Mouse (Mus musculus) embryonic facial prominence, embryonic 12.5 days (tissue): ENCODE data around the gene Itpkb. TPM values are rescaled to one million over a fixed set of nuclear protein-coding genes. Genes with fewer than 3 reads are reported as not detected.
"Not testable (repeated sequence)": the region's sequence is repeated elsewhere in the genome, so short reads cannot be mapped to it uniquely, and the experiment has no call there.

Experiments used
- ATAC-seq: fragments of 200-750 bp; cut with Nextera tagmentation; 2 replicates; pipeline ENCODE4 v1.8.0; 2017; ENCODE audit not compliant: insufficient number of reproducible peaks, insufficient read depth, low FRiP score, low TSS enrichment
- H3K27ac ChIP-seq: fragments of 300-500 bp; sonication (generic); 2 replicates; pipeline ENCODE4 v1.5.1; 2016; ENCODE audit warnings: mild to moderate bottlenecking
- H3K27me3 ChIP-seq: fragments of 300-500 bp; sonication (generic); 2 replicates; pipeline ENCODE4 v1.6.1; 2016; ENCODE audit warnings: mild to moderate bottlenecking, moderate library complexity
- H3K36me3 ChIP-seq: fragments of 300-500 bp; sonication (generic); 2 replicates; pipeline ENCODE4 v1.6.1; 2016; ENCODE audit warnings: mild to moderate bottlenecking
- H3K4me1 ChIP-seq: fragments of 300-500 bp; sonication (generic); 2 replicates; pipeline ENCODE4 v1.6.1; 2016
- H3K4me2 ChIP-seq: fragments of 300-500 bp; sonication (generic); replicated peaks from 2 replicates; pipeline ENCODE4 v1.6.1; 2016; ENCODE audit warnings: mild to moderate bottlenecking, moderate library complexity
- H3K4me3 ChIP-seq: fragments of 300-500 bp; sonication (generic); 2 replicates; pipeline ENCODE4 v1.5.1; 2016; ENCODE audit warnings: mild to moderate bottlenecking
- H3K9ac ChIP-seq: fragments of 300-500 bp; sonication (generic); 2 replicates; pipeline ENCODE4 v1.6.1; 2016; ENCODE audit warnings: mild to moderate bottlenecking, moderate library complexity
- H3K9me3 ChIP-seq: fragments of 300-500 bp; sonication (generic); 2 replicates; pipeline ENCODE4 v1.6.1; 2016; ENCODE audit warnings: mild to moderate bottlenecking, moderate library complexity
- WGBS: fragments of 180-500 bp; shearing (Covaris S2); methylation state at CpG from one replicate; pipeline ENCODE4 v1.1.7; 2016; 5-methylcytosine and 5-hydroxymethylcytosine counted together
- polyA plus RNA-seq: library from polyadenylated mRNA; unstranded; fragments of >200 nt; fragmentation: Nextera tagmentation; extraction: Ambion mirVana; gene quantifications from 2 replicates; pipeline ENCODE4 v1.2.1, GENCODE M21; 2016

Gene Itpkb
- polyA plus RNA-seq, 1 experiment from 2014 or later: 12.8 TPM

DNA sequence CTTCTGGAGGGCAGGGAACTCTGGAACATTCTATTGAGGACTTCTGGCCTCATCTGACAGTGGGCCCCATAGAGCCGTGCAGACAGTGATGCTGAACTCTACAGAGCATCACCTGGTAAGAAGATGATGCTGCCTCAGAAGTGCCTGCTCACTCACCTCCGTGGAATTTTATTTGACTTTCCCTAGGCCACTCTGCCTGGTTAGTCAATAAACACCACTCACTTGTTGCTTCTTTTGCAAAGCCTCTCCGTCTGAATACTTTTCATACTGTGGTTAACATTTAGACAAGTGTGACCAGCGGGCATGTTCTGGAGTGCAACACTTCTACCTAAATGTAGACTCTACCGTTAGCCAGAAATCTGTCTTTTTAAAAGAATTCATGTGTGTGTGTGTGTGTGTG is 42.0 kb downstream of the Itpkb start:
- ATAC-seq, H3K27ac ChIP-seq, H3K36me3 ChIP-seq, H3K9me3 ChIP-seq, H3K4me2 ChIP-seq, H3K4me3 ChIP-seq, H3K9ac ChIP-seq, H3K27me3 ChIP-seq: not testable (repeated sequence)
- H3K4me1 ChIP-seq: peaks cover 24% of the 10 kb centered on the region
- 84% methylated on average over 5 of the region's 5 CpGs for WGBS

DNA sequence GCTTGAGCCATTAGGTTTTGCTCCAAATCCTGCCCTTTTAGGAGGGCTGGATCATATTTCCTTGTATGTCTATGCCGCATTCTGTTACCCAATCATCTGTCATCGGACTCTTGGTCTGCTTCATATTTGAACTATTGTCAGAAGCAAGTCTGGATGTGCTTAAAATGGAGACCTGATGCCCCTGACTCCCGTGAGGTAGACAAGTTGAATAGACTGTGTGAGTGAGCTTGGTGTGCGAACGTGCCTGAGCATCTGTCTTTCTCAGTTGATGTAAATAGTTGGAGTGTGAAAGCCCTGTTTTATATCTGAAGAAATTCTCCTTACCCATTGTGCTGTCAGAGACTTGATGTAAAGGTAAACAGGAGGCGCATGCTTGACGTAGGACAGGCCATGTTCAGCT is 46.3 kb downstream of the Itpkb start:
- Histone ChIP-seq H3K4me2 (no peak overlapping the region), H3K9ac (no peak overlapping the region), H3K36me3 (no peaks in the 10 kb centered on the region), H3K4me3 (no peak overlapping the region), H3K9me3 (no peaks in the 10 kb centered on the region), H3K4me1 (peaks cover 17% of the 10 kb centered on the region), H3K27me3 (no peaks in the 10 kb centered on the region), H3K27ac (no peak overlapping the region)
- 35% methylated on average over 7 of the region's 7 CpGs for WGBS
- ATAC-seq: no peak

DNA sequence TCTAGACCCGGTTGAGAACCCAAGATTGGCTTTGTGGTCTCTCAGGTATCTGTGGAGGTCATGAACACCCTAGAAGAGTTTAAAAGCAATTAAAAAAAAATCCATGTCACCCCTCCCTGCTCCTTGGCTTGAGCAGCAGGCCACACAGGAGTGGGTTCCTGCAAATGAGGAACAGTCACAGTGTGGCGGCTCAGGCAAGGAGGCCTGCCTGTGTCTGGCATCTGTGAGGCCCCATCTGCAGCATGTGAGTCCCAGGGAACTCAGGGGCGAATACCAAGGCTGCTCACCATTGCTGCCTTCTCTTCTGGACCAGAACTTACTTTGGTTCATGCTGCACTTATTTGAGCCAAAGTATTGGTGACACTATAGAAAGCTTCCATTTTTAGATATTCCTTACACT is 49.3 kb downstream of the Itpkb start:
- ATAC-seq: no peak
- no peak overlapping the region for H3K4me3 ChIP-seq
- 66% methylated on average over 3 of the region's 3 CpGs for WGBS
- H3K9me3 ChIP-seq: no peaks in the 10 kb centered on the region
- no peak overlapping the region for H3K9ac ChIP-seq
- no peaks in the 10 kb centered on the region for H3K27me3 ChIP-seq
- H3K4me1 ChIP-seq: peaks cover 22% of the 10 kb centered on the region
- no peaks in the 10 kb centered on the region for H3K36me3 ChIP-seq
- H3K4me2 ChIP-seq: no peak overlapping the region
- no peak overlapping the region for H3K27ac ChIP-seq

DNA sequence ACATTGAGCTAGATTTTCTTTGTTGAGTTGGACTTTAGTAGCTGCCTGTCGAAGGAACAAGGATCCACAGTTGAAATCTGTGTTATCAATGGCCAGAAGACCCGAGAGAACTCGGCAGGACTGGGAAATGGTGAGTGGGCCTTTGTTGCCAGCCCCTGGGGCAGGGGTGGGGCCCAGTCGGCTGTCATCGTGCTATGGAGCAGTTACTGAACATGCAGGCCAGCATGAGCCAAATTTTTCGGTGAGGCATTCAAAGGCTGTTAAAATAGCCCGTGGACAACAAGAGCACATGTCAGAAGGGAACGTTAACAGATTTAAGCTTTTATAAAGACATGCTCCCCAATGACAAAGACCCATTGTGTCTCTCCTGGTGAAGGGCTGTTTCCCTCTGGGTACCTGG is 52.1 kb downstream of the Itpkb start:
- Histone ChIP-seq H3K4me1 (peaks cover 17% of the 10 kb centered on the region), H3K9ac (no peak overlapping the region)
- no peak for ATAC-seq

GRCm38 (mm10) chr1:180383884-180384283 is 53.6 kb downstream of the Itpkb start:
- Histone ChIP-seq H3K4me1 (peaks cover 25% of the 10 kb centered on the region), H3K36me3 (no peaks in the 10 kb centered on the region), H3K9ac (no peak overlapping the region), H3K9me3 (no peaks in the 10 kb centered on the region), H3K27ac (no peak overlapping the region), H3K4me2 (no peak overlapping the region), H3K27me3 (no peaks in the 10 kb centered on the region), H3K4me3 (no peak overlapping the region)
- 94% methylated on average over 8 of the region's 8 CpGs for WGBS
- ATAC-seq: no peak

More for the DNA sequence above, 52.1 kb downstream of the Itpkb start:
- H3K27me3 ChIP-seq: no peaks in the 10 kb centered on the region
- no peak overlapping the region for H3K27ac ChIP-seq
- no peaks in the 10 kb centered on the region for H3K36me3 ChIP-seq
- H3K4me3 ChIP-seq: no peak overlapping the region
- H3K4me2 ChIP-seq: no peak overlapping the region
- WGBS: 26% methylated on average over 8 of the region's 8 CpGs
- H3K9me3 ChIP-seq: no peaks in the 10 kb centered on the region

DNA sequence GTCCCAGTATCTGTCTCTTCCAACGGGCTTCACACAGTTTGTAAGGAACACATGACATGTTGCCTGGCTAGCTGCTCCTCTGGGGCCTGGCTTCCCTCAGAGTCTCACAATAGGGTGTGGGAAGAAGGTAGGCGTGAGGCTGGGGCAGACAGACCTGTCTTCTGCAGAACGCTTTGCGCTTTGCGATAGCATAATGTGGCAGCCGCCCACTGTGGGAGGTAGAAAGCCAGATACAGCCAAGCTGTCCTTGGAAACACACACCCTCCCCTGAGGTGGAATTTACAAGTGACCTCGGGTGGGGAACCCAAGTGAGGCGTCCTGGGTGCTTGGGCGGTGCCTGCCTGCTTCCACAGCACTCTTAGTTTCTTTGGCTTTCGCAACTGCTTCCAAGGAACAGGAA is 54.2 kb downstream of the Itpkb start:
- Histone ChIP-seq H3K36me3 (no peaks in the 10 kb centered on the region), H3K4me3 (no peak overlapping the region)
- no peak for ATAC-seq

DNA sequence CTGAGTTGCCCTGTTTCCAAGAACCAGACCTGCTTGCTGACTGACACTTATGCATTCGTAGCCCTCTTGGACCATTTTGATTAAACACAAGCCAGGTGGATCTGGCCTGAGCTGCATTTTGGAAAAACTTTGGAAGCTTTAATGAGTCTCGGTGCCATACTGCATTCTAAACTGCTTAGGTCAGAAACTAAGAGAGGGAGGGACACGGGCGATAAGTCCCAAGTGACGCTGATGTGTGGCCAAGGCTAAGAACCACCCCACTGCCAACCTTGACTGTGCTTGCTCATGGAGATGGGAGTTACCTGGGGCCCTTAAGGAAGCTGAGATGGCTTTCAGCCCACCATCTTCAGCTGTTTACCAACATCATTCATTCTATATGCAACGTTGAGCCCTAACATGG is 55.0 kb downstream of the Itpkb start:
- H3K27ac ChIP-seq: no peak overlapping the region
- no peak overlapping the region for H3K4me2 ChIP-seq
- H3K36me3 ChIP-seq: no peaks in the 10 kb centered on the region
- no peaks in the 10 kb centered on the region for H3K27me3 ChIP-seq
- H3K4me3 ChIP-seq: no peak overlapping the region
- no peak overlapping the region for H3K9ac ChIP-seq
- WGBS: 78% methylated on average over 6 of the region's 6 CpGs
- H3K9me3 ChIP-seq: no peaks in the 10 kb centered on the region
- ATAC-seq: no peak
- H3K4me1 ChIP-seq: peaks cover 27% of the 10 kb centered on the region

More for the DNA sequence above, 54.2 kb downstream of the Itpkb start:
- peaks cover 27% of the 10 kb centered on the region for H3K4me1 ChIP-seq
- H3K9ac ChIP-seq: no peak overlapping the region
- H3K4me2 ChIP-seq: no peak overlapping the region
- WGBS: 72% methylated on average over 10 of the region's 10 CpGs
- no peaks in the 10 kb centered on the region for H3K9me3 ChIP-seq
- H3K27ac ChIP-seq: no peak overlapping the region
- H3K27me3 ChIP-seq: no peaks in the 10 kb centered on the region

- H3K4me1 ChIP-seq: peaks cover 24% of the 10 kb centered on the region
- H3K27ac ChIP-seq: peak overlapping the region; percentile 90
- no peaks in the 10 kb centered on the region for H3K27me3 ChIP-seq
- WGBS: 2% methylated on average over 27 of the region's 27 CpGs
- peak overlapping the region; percentile 38 for H3K9ac ChIP-seq
- H3K4me2 ChIP-seq: peak overlapping the region; percentile 56
- peak overlapping the region; percentile 35 for H3K4me3 ChIP-seq
- ATAC-seq: peak; percentile 92
- no peaks in the 10 kb centered on the region for H3K36me3 ChIP-seq
- H3K9me3 ChIP-seq: no peaks in the 10 kb centered on the region
These were observed 56.9 kb downstream of the Itpkb start for GRCm38 (mm10) chr1:180386951-180387749.

- Histone ChIP-seq H3K4me2 (peak overlapping the region; percentile 56), H3K27me3 (no peaks in the 10 kb centered on the region), H3K4me3 (peak overlapping the region; percentile 35), H3K27ac (peak overlapping the region; percentile 90), H3K4me1 (peaks cover 22% of the 10 kb centered on the region), H3K36me3 (no peaks in the 10 kb centered on the region), H3K9ac (peak overlapping the region; percentile 38; the same call in 1 of the 2 replicates), H3K9me3 (no peaks in the 10 kb centered on the region)
- WGBS: 15% methylated on average over 11 of the region's 11 CpGs
- ATAC-seq: no peak
These were observed 57.6 kb downstream of the Itpkb start for GRCm38 (mm10) chr1:180387750-180388480.

DNA sequence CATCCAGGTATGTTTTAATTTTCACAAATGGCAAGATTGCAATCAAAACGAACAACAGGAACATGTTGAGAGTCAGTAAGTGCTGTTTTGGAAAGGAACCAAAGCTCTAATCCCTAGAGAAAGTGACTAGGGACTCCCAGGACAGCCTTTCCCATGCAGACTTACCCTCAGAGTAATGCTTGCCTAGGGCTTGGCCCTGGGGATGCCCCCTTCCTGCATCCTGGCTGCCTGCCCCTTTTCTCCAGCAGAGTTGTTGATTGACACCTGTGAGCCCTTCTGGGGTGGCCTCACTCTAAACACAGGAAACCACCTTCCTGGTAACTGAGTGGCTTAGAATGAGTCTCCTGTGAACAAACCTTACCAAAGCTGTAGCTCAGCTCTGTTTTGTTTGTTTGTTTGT is 58.2 kb downstream of the Itpkb start:
- Histone ChIP-seq H3K27me3 (no peaks in the 10 kb centered on the region), H3K27ac (peak overlapping the region; percentile 90), H3K4me1 (peaks cover 22% of the 10 kb centered on the region), H3K4me3 (no peak overlapping the region), H3K9me3 (no peaks in the 10 kb centered on the region), H3K36me3 (no peaks in the 10 kb centered on the region), H3K4me2 (peak overlapping the region; percentile 56; the same call in 1 of the 2 replicates), H3K9ac (no peak overlapping the region)
- 45% methylated on average over 1 of the region's 1 CpGs for WGBS
- no peak for ATAC-seq

DNA sequence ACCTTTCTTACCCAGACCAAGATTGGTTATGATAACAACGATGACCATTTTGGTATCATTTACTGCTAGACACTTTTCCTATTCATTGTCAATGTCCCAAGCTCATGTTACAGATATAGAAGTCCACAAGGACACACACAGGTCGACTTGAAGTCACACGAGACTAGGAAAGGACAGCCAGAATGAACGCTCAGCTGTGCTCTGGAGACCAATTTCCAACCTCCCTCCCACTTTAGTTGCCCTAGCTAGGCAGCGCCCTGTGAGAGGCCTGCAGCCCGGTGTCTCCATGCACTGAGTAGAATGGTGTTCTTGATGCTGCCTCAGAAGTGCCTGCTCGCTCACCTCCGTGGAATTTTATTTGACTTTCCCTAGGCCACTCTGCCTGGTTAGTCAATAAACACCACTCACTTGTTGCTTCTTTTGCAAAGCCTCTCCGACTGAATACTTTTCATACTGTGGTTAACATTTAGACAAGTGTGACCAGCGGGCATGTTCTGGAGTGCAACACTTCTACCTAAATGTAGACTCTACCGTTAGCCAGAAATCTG is 59.0 kb downstream of the Itpkb start:
- H3K9ac ChIP-seq, H3K9me3 ChIP-seq, H3K27ac ChIP-seq, H3K27me3 ChIP-seq, ATAC-seq, H3K4me2 ChIP-seq, H3K4me3 ChIP-seq, H3K36me3 ChIP-seq: not testable (repeated sequence)
- peaks cover 22% of the 10 kb centered on the region for H3K4me1 ChIP-seq
- 84% methylated on average over 11 of the region's 11 CpGs for WGBS

DNA sequence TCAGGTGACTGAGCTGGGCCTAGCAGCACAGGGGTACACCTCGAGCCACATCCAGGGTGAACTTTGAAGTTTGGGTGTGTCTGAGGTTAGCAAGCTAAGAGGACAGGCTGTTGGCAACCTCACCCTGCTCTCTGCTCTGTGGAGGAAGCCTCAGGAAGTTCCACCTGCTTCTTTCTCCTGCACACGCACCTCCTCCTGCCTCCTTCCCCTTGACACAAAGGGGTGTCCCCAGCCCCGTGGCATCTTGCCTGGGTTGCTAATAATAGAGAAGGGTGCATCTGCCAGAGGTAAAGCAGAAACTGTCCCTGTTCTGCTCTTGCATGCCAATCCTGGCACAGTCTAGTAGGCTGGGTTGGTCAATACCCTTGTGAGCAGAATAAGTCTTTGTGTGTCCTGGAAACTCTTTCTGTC is 60.0 kb downstream of the Itpkb start:
- H3K27ac ChIP-seq: no peak overlapping the region
- H3K36me3 ChIP-seq: no peaks in the 10 kb centered on the region
- H3K4me3 ChIP-seq: no peak overlapping the region
- no peak for ATAC-seq
- H3K9me3 ChIP-seq: no peaks in the 10 kb centered on the region
- WGBS: 84% methylated on average over 3 of the region's 3 CpGs
- H3K4me1 ChIP-seq: peaks cover 22% of the 10 kb centered on the region
- H3K4me2 ChIP-seq: no peak overlapping the region
- no peaks in the 10 kb centered on the region for H3K27me3 ChIP-seq
- no peak overlapping the region for H3K9ac ChIP-seq
